Mouse (Mus musculus): ENCODE measurements around the gene Apol8. TPM values are rescaled to one million over a fixed set of nuclear protein-coding genes. Genes with fewer than 3 reads are reported as not detected.

Gene Apol8
- polyA plus RNA-seq (2012): 1.3 and 1.9 TPM in 2 replicates

DNA sequence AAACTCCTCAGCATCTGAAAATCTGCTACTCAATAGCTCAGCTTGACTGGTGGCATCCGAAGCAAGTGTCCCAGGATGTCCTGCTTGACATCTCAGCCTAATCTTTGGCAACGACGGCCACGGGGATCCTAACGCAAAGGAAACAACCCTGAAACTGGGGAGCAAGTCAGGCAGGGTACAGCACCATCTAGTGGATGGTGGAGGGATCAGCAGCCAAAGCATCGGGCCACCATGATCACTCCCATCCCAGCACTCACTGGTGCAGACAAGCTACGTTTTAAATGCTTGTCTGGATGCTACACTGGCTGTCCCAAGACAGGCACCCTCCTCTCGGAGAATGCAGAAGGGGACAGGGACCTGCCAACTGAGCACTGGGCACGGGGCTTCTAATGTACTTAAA lies at the start of gene Apol8:
TSS of gene Apol8 (minus strand) at position 156 of the 400 bp plus-strand sequence.

DNA sequence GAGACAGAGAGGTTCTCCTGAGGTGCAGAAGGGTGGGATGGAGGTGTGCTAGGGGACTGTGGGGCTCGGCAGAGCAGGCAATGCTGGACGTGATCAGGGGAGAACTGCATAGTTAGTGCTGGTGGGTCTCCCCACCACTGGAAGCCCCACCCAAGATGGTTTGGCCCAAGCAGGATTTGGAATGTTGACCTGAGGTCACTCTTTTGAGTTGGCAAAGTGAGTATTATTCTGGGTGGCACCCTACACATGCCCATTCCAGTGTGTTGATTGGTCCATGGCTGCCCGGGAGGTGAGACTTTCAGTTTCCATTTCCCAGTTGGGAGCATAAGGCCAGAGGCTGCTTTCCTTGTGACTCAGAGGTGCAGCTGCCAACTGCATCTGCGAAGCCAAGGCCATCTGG lies 28.1 kb downstream of the Apol8 start, which contains the start of gene Apol9b:
TSS of gene Apol9b (plus strand) at position 301 of the 400 bp plus-strand sequence.

GRCm38 (mm10) chr15:77698656-77699055 lies 58.1 kb downstream of the Apol8 start, which contains the start of gene Apol7e:
Gene Apol7e, plus strand, starts transcription at chr15:77698857.

Other genes with a start within 250 kb of the Apol8 start
- 0.05 TPM in 1 of 2 replicates, not detected in the other for gene Apol11a, start 248.7 kb downstream of the Apol8 start, polyA plus RNA-seq (2012)
- gene Apol7c, start 223.7 kb downstream of the Apol8 start, polyA plus RNA-seq (2012): 0.09 TPM in 1 of 2 replicates, not detected in the other
- not detected in 2 replicates for gene 1700025B11Rik, start 195.1 kb downstream of the Apol8 start, polyA plus RNA-seq (2012)
- not detected in 2 replicates for gene Apol10b, start 160.9 kb downstream of the Apol8 start, polyA plus RNA-seq (2012)
- gene Gm36245, start 157.7 kb downstream of the Apol8 start, polyA plus RNA-seq (2012): not detected in 2 replicates
- 0.13 and 0.17 TPM in 2 replicates for gene Apol11b, start 113.7 kb downstream of the Apol8 start, polyA plus RNA-seq (2012)
- 0.08 and 0.22 TPM in 2 replicates for gene Apol7e, start 58.1 kb downstream of the Apol8 start, polyA plus RNA-seq (2012)
- 0.11 and 0.23 TPM in 2 replicates for gene Apol9b, start 28.0 kb downstream of the Apol8 start, polyA plus RNA-seq (2012)
- gene Myh9, start 85.2 kb upstream of the Apol8 start, polyA plus RNA-seq (2012): 294 and 404 TPM in 2 replicates
- gene Txn2, start 172.0 kb upstream of the Apol8 start, polyA plus RNA-seq (2012): 277 and 324 TPM in 2 replicates
- gene Foxred2, start 199.7 kb upstream of the Apol8 start, polyA plus RNA-seq (2012): 8.3 and 8.8 TPM in 2 replicates
- gene Eif3d, start 213.8 kb upstream of the Apol8 start, polyA plus RNA-seq (2012): 40.6 and 44.4 TPM in 2 replicates